Mouse (Mus musculus): Measurements from ENCODE around the gene Cdiptos. TPM values are rescaled to one million over a fixed set of nuclear protein-coding genes. Genes with fewer than 3 reads are reported as not detected.

The Cdiptos gene
- polyA plus RNA-seq, 1 experiment from 2014 or later: 0.67 TPM

DNA sequence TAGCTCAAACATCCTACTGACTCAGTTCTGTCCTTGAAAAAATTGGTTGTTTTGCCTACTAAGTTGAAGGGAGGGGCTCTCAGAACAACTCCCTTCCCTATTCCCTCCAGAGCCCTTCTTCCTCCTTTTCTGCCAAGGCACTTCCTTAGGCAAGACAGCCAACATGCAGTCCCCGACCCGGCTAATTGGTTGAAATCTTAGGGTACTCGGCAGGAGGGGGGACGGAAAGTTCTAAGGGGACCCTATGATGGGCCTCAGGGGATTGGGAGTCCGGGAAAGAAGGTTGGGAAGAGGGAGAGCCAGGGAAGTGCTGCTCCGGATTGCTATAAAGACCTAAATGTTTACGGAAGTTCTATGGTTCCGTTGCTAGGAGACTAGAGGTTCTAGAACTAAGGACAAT, 405 bp downstream of the Cdiptos start:
- Histone ChIP-seq H3K4me1 (replicated peaks; ENCODE audit: control insufficient read depth, insufficient read depth, low read length) (peaks cover 13% of the 10 kb centered on the region; the same call in 1 of the 2 replicates), H3K27ac (ENCODE audit: low read depth, low read length) (no peak overlapping the region), H3K9me3 (ENCODE audit: control insufficient read depth, low read length) (no peaks in the 10 kb centered on the region), H3K9ac (ENCODE audit: low read depth, low read length) (peak overlapping the region; percentile 99; the same call in 1 of the 2 replicates), H3K4me3 (ENCODE audit: low read depth, low read length) (peak overlapping the region; percentile 98), H3K4me2 (peak overlapping the region; percentile 92), H3K27me3 (replicated peaks; ENCODE audit: control insufficient read depth, insufficient read depth, low read length) (no peaks in the 10 kb centered on the region), H3K36me3 (ENCODE audit: control insufficient read depth, insufficient read depth, low read length) (peaks cover 20% of the 10 kb centered on the region)
- DNase-seq (ENCODE audit: low spot score) (peak; percentile 48), ATAC-seq (replicated peaks; ENCODE audit: low FRiP score) (no peak)
- 7% methylated on average over 8 of the region's 8 CpGs for WGBS

GRCm38 (mm10) chr7:126967361-126967760, 8.5 kb downstream of the Cdiptos start:
- no peak overlapping the region for H3K27ac ChIP-seq (ENCODE audit: low read depth, low read length)
- WGBS: 73% methylated on average over 6 of the region's 6 CpGs
- ATAC-seq (replicated peaks; ENCODE audit: low FRiP score) (no peak), DNase-seq (ENCODE audit: low spot score) (no peak)
- no peak overlapping the region for H3K4me2 ChIP-seq
- no peaks in the 10 kb centered on the region for H3K4me1 ChIP-seq (replicated peaks; ENCODE audit: control insufficient read depth, insufficient read depth, low read length)
- no peak overlapping the region for H3K4me3 ChIP-seq (ENCODE audit: low read depth, low read length)
- no peak overlapping the region for H3K9ac ChIP-seq (ENCODE audit: low read depth, low read length)
- H3K9me3 ChIP-seq (ENCODE audit: control insufficient read depth, low read length): no peaks in the 10 kb centered on the region
- peaks cover 16% of the 10 kb centered on the region for H3K27me3 ChIP-seq (replicated peaks; ENCODE audit: control insufficient read depth, insufficient read depth, low read length)
- no peaks in the 10 kb centered on the region for H3K36me3 ChIP-seq (ENCODE audit: control insufficient read depth, insufficient read depth, low read length)

GRCm38 (mm10) chr7:126965568-126965967, 10.3 kb downstream of the Cdiptos start:
- ATAC-seq (replicated peaks; ENCODE audit: low FRiP score): no peak
- Histone ChIP-seq H3K4me2 (no peak overlapping the region), H3K27ac (ENCODE audit: low read depth, low read length) (no peak overlapping the region), H3K36me3 (ENCODE audit: control insufficient read depth, insufficient read depth, low read length) (no peaks in the 10 kb centered on the region), H3K27me3 (replicated peaks; ENCODE audit: control insufficient read depth, insufficient read depth, low read length) (peaks cover 17% of the 10 kb centered on the region), H3K9ac (ENCODE audit: low read depth, low read length) (no peak overlapping the region), H3K9me3 (ENCODE audit: control insufficient read depth, low read length) (no peaks in the 10 kb centered on the region), H3K4me3 (ENCODE audit: low read depth, low read length) (no peak overlapping the region), H3K4me1 (replicated peaks; ENCODE audit: control insufficient read depth, insufficient read depth, low read length) (no peaks in the 10 kb centered on the region)
- 76% methylated on average over 3 of the region's 3 CpGs for WGBS
- DNase-seq (ENCODE audit: low spot score): no peak

GRCm38 (mm10) chr7:126963548-126964286, 12.2 kb downstream of the Cdiptos start:
- no peaks in the 10 kb centered on the region for H3K4me1 ChIP-seq (replicated peaks; ENCODE audit: control insufficient read depth, insufficient read depth, low read length)
- no peak overlapping the region for H3K27ac ChIP-seq (ENCODE audit: low read depth, low read length)
- DNase-seq (ENCODE audit: low spot score) (no peak), ATAC-seq (replicated peaks; ENCODE audit: low FRiP score) (no peak)
- 35% methylated on average over 19 of the region's 19 CpGs for WGBS
- no peak overlapping the region for H3K4me2 ChIP-seq
- no peak overlapping the region for H3K9ac ChIP-seq (ENCODE audit: low read depth, low read length)
- H3K27me3 ChIP-seq (replicated peaks; ENCODE audit: control insufficient read depth, insufficient read depth, low read length): peaks cover 17% of the 10 kb centered on the region
- H3K36me3 ChIP-seq (ENCODE audit: control insufficient read depth, insufficient read depth, low read length): no peaks in the 10 kb centered on the region
- H3K9me3 ChIP-seq (ENCODE audit: control insufficient read depth, low read length): no peaks in the 10 kb centered on the region
- H3K4me3 ChIP-seq (ENCODE audit: low read depth, low read length): no peak overlapping the region

DNA sequence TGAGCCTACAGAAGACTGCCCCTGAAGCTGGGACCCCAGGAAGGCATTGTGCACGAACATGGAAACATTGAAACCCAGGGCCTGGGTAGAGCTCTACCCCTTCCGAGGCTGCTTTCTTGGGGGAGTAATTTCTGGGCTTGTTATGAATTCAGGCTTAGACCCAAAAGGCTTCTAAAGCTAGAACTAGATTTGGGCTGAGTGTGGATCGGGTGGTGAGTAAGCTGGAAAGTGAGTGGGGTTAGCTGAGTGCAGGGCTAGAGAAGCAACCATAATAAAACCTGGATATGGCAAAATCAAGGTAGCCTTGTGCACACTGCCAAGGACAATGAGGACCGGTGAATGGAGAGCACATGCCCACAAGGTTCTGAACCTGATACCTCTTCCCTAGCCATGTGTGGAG, 13.9 kb downstream of the Cdiptos start:
- no peaks in the 10 kb centered on the region for H3K4me1 ChIP-seq (replicated peaks; ENCODE audit: control insufficient read depth, insufficient read depth, low read length)
- H3K27ac ChIP-seq (ENCODE audit: low read depth, low read length): no peak overlapping the region
- H3K4me3 ChIP-seq (ENCODE audit: low read depth, low read length): no peak overlapping the region
- H3K27me3 ChIP-seq (replicated peaks; ENCODE audit: control insufficient read depth, insufficient read depth, low read length): peaks cover 17% of the 10 kb centered on the region
- ATAC-seq (replicated peaks; ENCODE audit: low FRiP score) (no peak), DNase-seq (ENCODE audit: low spot score) (no peak)
- H3K9ac ChIP-seq (ENCODE audit: low read depth, low read length): no peak overlapping the region
- no peaks in the 10 kb centered on the region for H3K36me3 ChIP-seq (ENCODE audit: control insufficient read depth, insufficient read depth, low read length)
- H3K9me3 ChIP-seq (ENCODE audit: control insufficient read depth, low read length): no peaks in the 10 kb centered on the region
- no peak overlapping the region for H3K4me2 ChIP-seq
- 78% methylated on average over 4 of the region's 4 CpGs for WGBS

- no peak for DNase-seq (ENCODE audit: low spot score)
- no peak overlapping the region for H3K27ac ChIP-seq (ENCODE audit: low read depth, low read length)
- ATAC-seq (replicated peaks; ENCODE audit: low FRiP score): no peak
- peaks cover 17% of the 10 kb centered on the region for H3K27me3 ChIP-seq (replicated peaks; ENCODE audit: control insufficient read depth, insufficient read depth, low read length)
- no peak overlapping the region for H3K4me3 ChIP-seq (ENCODE audit: low read depth, low read length)
- 77% methylated on average over 5 of the region's 5 CpGs for WGBS
- H3K4me2 ChIP-seq: no peak overlapping the region
- no peaks in the 10 kb centered on the region for H3K36me3 ChIP-seq (ENCODE audit: control insufficient read depth, insufficient read depth, low read length)
- no peaks in the 10 kb centered on the region for H3K9me3 ChIP-seq (ENCODE audit: control insufficient read depth, low read length)
- H3K4me1 ChIP-seq (replicated peaks; ENCODE audit: control insufficient read depth, insufficient read depth, low read length): no peaks in the 10 kb centered on the region
- H3K9ac ChIP-seq (ENCODE audit: low read depth, low read length): no peak overlapping the region
Observed at GRCm38 (mm10) chr7:126961095-126961494, 14.8 kb downstream of the Cdiptos start.

DNA sequence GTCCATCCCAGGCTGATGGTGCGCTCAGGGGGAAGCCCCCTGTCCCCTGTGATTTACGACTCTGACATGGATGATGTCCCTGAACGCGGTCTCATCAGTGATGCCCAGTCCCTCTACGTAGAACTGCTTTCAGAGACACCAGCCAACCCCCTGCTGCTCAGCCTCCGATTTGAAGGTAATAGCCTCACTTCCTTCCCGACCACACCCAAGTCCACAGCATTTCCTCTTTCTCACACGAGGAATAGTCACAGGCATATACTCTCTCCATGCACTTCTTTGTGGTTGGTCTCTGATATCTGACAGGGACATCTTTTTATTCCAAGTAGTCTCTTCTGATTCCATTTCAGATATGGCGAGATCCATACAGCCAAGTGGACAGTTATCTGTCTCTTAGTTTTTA, 16.1 kb downstream of the Cdiptos start:
- WGBS: 56% methylated on average over 9 of the region's 9 CpGs
- no peaks in the 10 kb centered on the region for H3K9me3 ChIP-seq (ENCODE audit: control insufficient read depth, low read length)
- no peaks in the 10 kb centered on the region for H3K4me1 ChIP-seq (replicated peaks; ENCODE audit: control insufficient read depth, insufficient read depth, low read length)
- H3K36me3 ChIP-seq (ENCODE audit: control insufficient read depth, insufficient read depth, low read length): no peaks in the 10 kb centered on the region
- ATAC-seq (replicated peaks; ENCODE audit: low FRiP score): no peak
- no peak overlapping the region for H3K9ac ChIP-seq (ENCODE audit: low read depth, low read length)
- no peak overlapping the region for H3K27ac ChIP-seq (ENCODE audit: low read depth, low read length)
- no peak overlapping the region for H3K4me3 ChIP-seq (ENCODE audit: low read depth, low read length)
- no peak overlapping the region for H3K4me2 ChIP-seq
- H3K27me3 ChIP-seq (replicated peaks; ENCODE audit: control insufficient read depth, insufficient read depth, low read length): peaks cover 17% of the 10 kb centered on the region
- DNase-seq (ENCODE audit: low spot score): no peak

- no peak for ATAC-seq (replicated peaks; ENCODE audit: low FRiP score)
- DNase-seq (ENCODE audit: low spot score): no peak
- Histone ChIP-seq H3K27me3 (replicated peaks; ENCODE audit: control insufficient read depth, insufficient read depth, low read length) (peaks cover 32% of the 10 kb centered on the region), H3K4me1 (replicated peaks; ENCODE audit: control insufficient read depth, insufficient read depth, low read length) (peaks cover 3% of the 10 kb centered on the region; the same call in 1 of the 2 replicates), H3K9ac (ENCODE audit: low read depth, low read length) (no peak overlapping the region), H3K9me3 (ENCODE audit: control insufficient read depth, low read length) (no peaks in the 10 kb centered on the region), H3K36me3 (ENCODE audit: control insufficient read depth, insufficient read depth, low read length) (no peaks in the 10 kb centered on the region), H3K27ac (ENCODE audit: low read depth, low read length) (no peak overlapping the region), H3K4me2 (no peak overlapping the region), H3K4me3 (ENCODE audit: low read depth, low read length) (no peak overlapping the region)
- 42% methylated on average over 3 of the region's 3 CpGs for WGBS
Observed at GRCm38 (mm10) chr7:126955125-126955524, 20.8 kb downstream of the Cdiptos start.

DNA sequence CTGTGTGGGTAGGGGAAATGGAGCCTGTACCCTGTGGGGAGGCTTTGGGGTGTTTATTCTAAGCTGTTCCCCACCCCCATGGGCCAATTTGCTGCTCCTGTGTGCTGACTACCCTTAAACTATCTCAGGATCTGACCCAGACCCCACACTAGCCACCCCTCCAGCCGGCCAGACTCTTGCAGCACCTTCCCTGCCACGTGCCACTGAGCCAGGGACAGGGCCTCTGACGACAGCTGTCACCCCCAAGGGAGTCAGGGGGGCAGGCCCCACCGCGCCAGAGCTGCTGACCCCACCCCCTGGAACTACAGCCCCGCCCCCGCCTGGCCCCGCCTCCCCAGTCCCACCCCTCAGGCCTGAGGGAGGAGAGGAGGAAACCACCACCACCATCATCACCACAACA, 23.3 kb downstream of the Cdiptos start:
- ATAC-seq (replicated peaks; ENCODE audit: low FRiP score) (no peak), DNase-seq (ENCODE audit: low spot score) (no peak)
- Histone ChIP-seq H3K27me3 (replicated peaks; ENCODE audit: control insufficient read depth, insufficient read depth, low read length) (peaks cover 35% of the 10 kb centered on the region), H3K4me1 (replicated peaks; ENCODE audit: control insufficient read depth, insufficient read depth, low read length) (peaks cover 10% of the 10 kb centered on the region), H3K27ac (ENCODE audit: low read depth, low read length) (no peak overlapping the region), H3K9ac (ENCODE audit: low read depth, low read length) (no peak overlapping the region), H3K4me2 (no peak overlapping the region), H3K36me3 (ENCODE audit: control insufficient read depth, insufficient read depth, low read length) (no peaks in the 10 kb centered on the region), H3K4me3 (ENCODE audit: low read depth, low read length) (no peak overlapping the region), H3K9me3 (ENCODE audit: control insufficient read depth, low read length) (no peaks in the 10 kb centered on the region)
- WGBS: 0% methylated on average over 8 of the region's 8 CpGs
